Mouse (Mus musculus) C2C12 (cell line): ENCODE measurements at regions not wholly inside any gene's neighbourhood (a gene's known extent, or its start where the extent isn't known, plus 50 kb on each side); places are given as distances from the start of the nearest gene placed in this dataset.

Experiments
- CTCF ChIP-seq: IDR thresholded peaks from one replicate; pipeline ENCODE4 v1.5.1; 2011; ENCODE audit not compliant: control insufficient read depth, insufficient read depth, insufficient read length
- FOSL1 ChIP-seq: IDR thresholded peaks from one replicate; pipeline ENCODE4 v1.8.0; 2011; ENCODE audit warnings: mild to moderate bottlenecking, low read length; ENCODE audit not compliant: poor library complexity, insufficient read depth, severe bottlenecking
- MAX ChIP-seq: IDR thresholded peaks from one replicate; pipeline ENCODE4 v1.6.1; 2011; ENCODE audit warnings: mild to moderate bottlenecking, control low read depth
- MYOG ChIP-seq: IDR thresholded peaks from one replicate; pipeline ENCODE4 v1.6.1; 2011; ENCODE audit not compliant: control insufficient read depth, insufficient read length; ENCODE audit errors: extremely low read depth
- USF1 ChIP-seq: IDR thresholded peaks from one replicate; pipeline ENCODE4 v1.6.1; 2011; ENCODE audit warnings: low read depth, mild to moderate bottlenecking, control low read depth, moderate library complexity

DNA sequence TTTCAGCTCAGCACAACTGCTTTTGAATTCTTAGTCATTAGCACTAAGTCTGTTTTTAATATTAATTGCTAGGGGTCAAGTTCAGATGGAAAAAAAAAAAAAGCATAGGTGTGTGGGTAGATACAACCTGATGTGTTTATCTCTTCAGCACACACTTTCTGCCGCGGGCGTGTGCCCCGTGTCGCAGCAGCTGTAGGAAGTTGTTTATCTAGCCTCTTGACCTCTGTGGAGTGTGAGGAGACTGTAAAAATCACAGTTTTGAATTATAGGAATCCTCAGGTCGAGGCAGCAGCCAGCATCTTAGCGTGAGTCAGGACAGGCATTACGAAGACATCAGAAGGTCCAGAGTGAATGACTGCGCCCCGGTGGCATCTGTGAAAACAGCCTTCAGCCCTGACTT lies 72.8 kb upstream of the Srd5a3 start:
- TF ChIP-seq CTCF = no peak
- TF ChIP-seq MAX = no peak
- no peak for TF ChIP-seq FOSL1
- no peak for TF ChIP-seq USF1
- no peak for TF ChIP-seq MYOG
